Mouse (Mus musculus) thymus, adult 18-20 months (tissue): Measurements from ENCODE around the gene Tnfsf10.

Experiments
- DNase-seq, 2 experiments: peaks; one replicate each; pipeline ENCODE4 v3.0.0; 2022; ENCODE audit warnings: mixed read lengths in 2 of 2

The Tnfsf10 gene

GRCm38 (mm10) chr3:27310973-27311372, 5.9 kb upstream of the Tnfsf10 start:
- DNase-seq = no peak

GRCm38 (mm10) chr3:27311475-27311874, 5.4 kb upstream of the Tnfsf10 start:
- no peak for DNase-seq

GRCm38 (mm10) chr3:27314506-27315164, 2.2 kb upstream of the Tnfsf10 start:
- no peak for DNase-seq

GRCm38 (mm10) chr3:27317288-27318024, 628 bp downstream of the Tnfsf10 start:
- no peak for DNase-seq

- no peak for DNase-seq
These were observed 2.8 kb downstream of the Tnfsf10 start for GRCm38 (mm10) chr3:27319650-27320049.

GRCm38 (mm10) chr3:27320613-27321495, 4.0 kb downstream of the Tnfsf10 start:
- DNase-seq = no peak

GRCm38 (mm10) chr3:27322591-27322990, 5.8 kb downstream of the Tnfsf10 start:
- DNase-seq = no peak

GRCm38 (mm10) chr3:27323551-27323950, 6.7 kb downstream of the Tnfsf10 start:
- DNase-seq = no peak

- no peak for DNase-seq
These were observed 9.9 kb downstream of the Tnfsf10 start for GRCm38 (mm10) chr3:27326633-27327191.

- no peak for DNase-seq
These were observed 13.9 kb downstream of the Tnfsf10 start for GRCm38 (mm10) chr3:27330706-27331105.

GRCm38 (mm10) chr3:27338437-27338836, 21.6 kb downstream of the Tnfsf10 start:
- DNase-seq = no peak

- no peak for DNase-seq
These were observed 22.1 kb downstream of the Tnfsf10 start for GRCm38 (mm10) chr3:27338887-27339286.

GRCm38 (mm10) chr3:27340757-27341156, 23.9 kb downstream of the Tnfsf10 start:
- no peak for DNase-seq

GRCm38 (mm10) chr3:27342462-27342861, 25.6 kb downstream of the Tnfsf10 start:
- DNase-seq = no peak

- DNase-seq = peak; percentile 59 to 65
These were observed 28.7 kb downstream of the Tnfsf10 start for GRCm38 (mm10) chr3:27345526-27345925.

- no peak for DNase-seq
These were observed 31.6 kb downstream of the Tnfsf10 start for GRCm38 (mm10) chr3:27348462-27348861.

- DNase-seq = no peak
These were observed 34.3 kb downstream of the Tnfsf10 start for GRCm38 (mm10) chr3:27351105-27351504.

GRCm38 (mm10) chr3:27359100-27359720, 42.4 kb downstream of the Tnfsf10 start:
- DNase-seq = no peak

- DNase-seq = no peak
These were observed 53.3 kb downstream of the Tnfsf10 start for GRCm38 (mm10) chr3:27370125-27370524.

- no peak for DNase-seq
These were observed 53.9 kb downstream of the Tnfsf10 start for GRCm38 (mm10) chr3:27370582-27371275.

GRCm38 (mm10) chr3:27371276-27371621, 54.4 kb downstream of the Tnfsf10 start, which contains the start of gene Ghsr:
Ghsr (plus strand) TSS chr3:27371351.
- DNase-seq = no peak
